Mouse (Mus musculus) stomach, embryonic 14.5 days (tissue): ENCODE data around the gene Catsper3. TPM values are rescaled to one million over a fixed set of nuclear protein-coding genes. Genes with fewer than 3 reads are reported as not detected.

Experiments used
- ATAC-seq: fragments of 200-750 bp; cut with Nextera tagmentation; 2 replicates; pipeline ENCODE4 v1.8.0; 2017; ENCODE audit warnings: low read depth, moderate TSS enrichment; ENCODE audit not compliant: insufficient number of reproducible peaks, insufficient read depth, low FRiP score
- H3K27ac ChIP-seq: fragments of 300-500 bp; sonication (generic); 2 replicates; pipeline ENCODE4 v1.5.1; 2014; ENCODE audit warnings: mild to moderate bottlenecking, low read length, moderate library complexity, mixed read lengths
- H3K27me3 ChIP-seq: fragments of 300-500 bp; sonication (generic); 2 replicates; pipeline ENCODE4 v1.6.1; 2014; ENCODE audit warnings: low read length, control low read depth, mixed read lengths; ENCODE audit not compliant: control insufficient read depth, insufficient read depth
- H3K36me3 ChIP-seq: fragments of 300-500 bp; sonication (generic); 2 replicates; pipeline ENCODE4 v1.6.1; 2014; ENCODE audit warnings: mild to moderate bottlenecking, control low read depth, low read length, moderate library complexity, mixed read lengths; ENCODE audit not compliant: control insufficient read depth, insufficient read depth
- H3K4me1 ChIP-seq: fragments of 300-500 bp; sonication (generic); 2 replicates; pipeline ENCODE4 v1.6.1; 2014; ENCODE audit warnings: low read length, control low read depth, mixed read lengths; ENCODE audit not compliant: control insufficient read depth, insufficient read depth
- H3K4me2 ChIP-seq: fragments of 300-500 bp; sonication (generic); replicated peaks from 2 replicates; pipeline ENCODE4 v1.6.1; 2014; ENCODE audit warnings: low read depth, low read length, control low read depth
- H3K4me3 ChIP-seq: fragments of 300-500 bp; sonication (generic); 2 replicates; pipeline ENCODE4 v1.5.1; 2014; ENCODE audit warnings: low read depth, low read length, control low read depth
- H3K9ac ChIP-seq: fragments of 300-500 bp; sonication (generic); replicated peaks from 2 replicates; pipeline ENCODE4 v1.6.1; 2014; ENCODE audit warnings: low read depth, mild to moderate bottlenecking, control low read depth, low read length, moderate library complexity, mixed read lengths
- H3K9me3 ChIP-seq: fragments of 300-500 bp; sonication (generic); 2 replicates; pipeline ENCODE4 v1.6.1; 2016; ENCODE audit warnings: low read depth, low read length, control low read depth; ENCODE audit not compliant: control insufficient read depth
- WGBS: fragments of 180-500 bp; shearing (Covaris S2); extraction: QIAGEN DNeasy Blood & Tissue Kit; methylation state at CpG from one replicate; pipeline ENCODE4 v1.1.7; 2014; 5-methylcytosine and 5-hydroxymethylcytosine counted together
- polyA plus RNA-seq: library from polyadenylated mRNA; unstranded; fragments of >200 nt; fragmentation: Nextera tagmentation; extraction: Ambion mirVana; gene quantifications from 2 replicates; pipeline ENCODE4 v1.2.1, GENCODE M21; 2014

The Catsper3 gene
- polyA plus RNA-seq = 0.43 TPM in 1 of 2 replicates, not detected in the other

DNA sequence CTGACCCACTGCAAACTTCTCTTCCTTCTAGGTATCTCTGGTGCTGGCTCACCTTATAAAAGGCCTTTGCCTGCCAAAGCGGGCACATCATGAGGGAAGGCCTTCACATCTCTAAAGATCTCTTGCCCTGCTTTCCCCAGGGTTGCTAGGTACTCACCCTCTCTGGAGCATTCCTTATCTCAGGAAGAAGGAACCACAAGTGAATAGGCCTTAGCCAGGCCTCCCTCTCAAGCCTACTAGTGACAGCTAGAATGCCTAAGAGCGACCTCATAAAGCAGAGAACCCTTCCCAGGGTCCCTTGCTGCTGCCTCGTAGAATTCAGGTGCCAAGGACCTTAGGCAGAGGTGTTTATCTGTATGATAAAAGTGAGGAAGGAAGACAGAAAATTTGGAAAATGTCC, at the start of gene Catsper3:
Gene Catsper3 (plus strand): TSS at position 301 of the 400 bp plus-strand sequence.
- no peaks in the 10 kb centered on the region for H3K27me3 ChIP-seq
- ATAC-seq = no peak
- no peaks in the 10 kb centered on the region for H3K36me3 ChIP-seq
- H3K4me2 ChIP-seq = no peak within 1 kb of the TSS
- H3K9ac ChIP-seq = no peak within 1 kb of the TSS
- H3K4me3 ChIP-seq = no peak within 1 kb of the TSS
- no peak within 1 kb of the TSS for H3K27ac ChIP-seq
- H3K9me3 ChIP-seq = no peaks in the 10 kb centered on the region
- 80% methylated on average over 3 of the region's 3 CpGs for WGBS
- no peaks in the 10 kb centered on the region for H3K4me1 ChIP-seq

DNA sequence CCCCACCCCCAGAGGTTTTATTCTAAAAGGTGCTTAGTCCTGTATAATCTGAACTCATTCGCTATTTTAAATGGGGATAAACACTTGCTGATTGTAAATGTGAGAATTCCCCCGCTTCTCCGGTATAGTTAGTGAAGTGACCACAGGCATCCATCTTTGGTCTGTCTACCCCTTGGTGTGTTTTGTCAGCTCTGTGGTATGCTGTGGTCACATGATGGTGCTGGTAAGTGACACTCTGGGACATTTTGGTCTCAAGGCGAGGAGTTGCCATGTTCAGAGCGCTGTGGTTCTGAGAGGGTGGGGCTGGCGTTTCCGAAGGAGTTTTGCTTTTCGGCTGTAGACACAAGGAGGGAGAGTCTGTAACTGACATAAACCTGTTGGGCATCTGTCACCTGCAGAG, 46.5 kb upstream of the Catsper3 start:
- Histone ChIP-seq H3K9ac (no peak overlapping the region), H3K4me1 (no peaks in the 10 kb centered on the region), H3K4me2 (no peak overlapping the region), H3K9me3 (no peaks in the 10 kb centered on the region), H3K27me3 (no peaks in the 10 kb centered on the region), H3K27ac (no peak overlapping the region), H3K36me3 (no peaks in the 10 kb centered on the region), H3K4me3 (no peak overlapping the region)
- no peak for ATAC-seq
- WGBS = 87% methylated on average over 8 of the region's 8 CpGs

DNA sequence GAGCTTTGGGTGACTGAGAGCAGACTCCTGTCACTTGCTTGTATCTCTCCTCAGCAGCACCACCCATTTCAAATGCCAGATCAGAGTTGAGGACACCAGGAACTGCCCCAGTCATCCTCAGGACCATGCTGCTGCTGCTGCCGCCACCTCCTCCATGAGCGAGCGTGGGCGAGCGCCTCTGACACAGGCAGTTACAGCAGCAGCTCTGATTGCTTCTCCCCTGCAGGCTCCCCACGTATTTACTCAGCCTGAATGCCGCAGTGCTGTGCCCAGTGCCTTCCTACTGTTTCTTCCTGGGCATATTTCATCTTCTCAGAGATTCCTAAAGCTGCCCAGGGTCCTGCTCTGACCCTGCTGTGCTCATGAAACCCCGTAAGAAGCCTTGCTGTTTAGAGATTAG, 42.1 kb upstream of the Catsper3 start:
- Histone ChIP-seq H3K4me2 (no peak overlapping the region), H3K27me3 (no peaks in the 10 kb centered on the region), H3K4me1 (no peaks in the 10 kb centered on the region; the same call in 1 of the 2 replicates), H3K27ac (no peak overlapping the region), H3K4me3 (no peak overlapping the region), H3K36me3 (no peaks in the 10 kb centered on the region), H3K9me3 (no peaks in the 10 kb centered on the region), H3K9ac (no peak overlapping the region)
- whole genome bisulfite sequencing = 70% methylated on average over 8 of the region's 8 CpGs
- ATAC-seq = no peak

GRCm38 (mm10) chr13:55754380-55754779, 30.0 kb upstream of the Catsper3 start:
- H3K27me3 ChIP-seq = no peaks in the 10 kb centered on the region
- H3K4me2 ChIP-seq = no peak overlapping the region
- H3K36me3 ChIP-seq = no peaks in the 10 kb centered on the region
- peaks cover 20% of the 10 kb centered on the region for H3K4me1 ChIP-seq
- no peaks in the 10 kb centered on the region for H3K9me3 ChIP-seq
- H3K4me3 ChIP-seq = no peak overlapping the region
- no peak for ATAC-seq
- WGBS = 49% methylated on average over 13 of the region's 13 CpGs
- H3K9ac ChIP-seq = no peak overlapping the region
- no peak overlapping the region for H3K27ac ChIP-seq

- H3K9ac ChIP-seq = no peak overlapping the region
- H3K9me3 ChIP-seq = no peaks in the 10 kb centered on the region
- WGBS = 26% methylated on average over 8 of the region's 8 CpGs
- H3K36me3 ChIP-seq = no peaks in the 10 kb centered on the region
- peak; percentile 61; the same call in 1 of the 2 replicates for ATAC-seq
- peaks cover 26% of the 10 kb centered on the region for H3K4me1 ChIP-seq
- peak overlapping the region; percentile 59 for H3K27ac ChIP-seq
- no peaks in the 10 kb centered on the region for H3K27me3 ChIP-seq
- H3K4me2 ChIP-seq = peak overlapping the region; percentile 24
- no peak overlapping the region for H3K4me3 ChIP-seq
Observed at GRCm38 (mm10) chr13:55756789-55757188, 27.6 kb upstream of the Catsper3 start.

DNA sequence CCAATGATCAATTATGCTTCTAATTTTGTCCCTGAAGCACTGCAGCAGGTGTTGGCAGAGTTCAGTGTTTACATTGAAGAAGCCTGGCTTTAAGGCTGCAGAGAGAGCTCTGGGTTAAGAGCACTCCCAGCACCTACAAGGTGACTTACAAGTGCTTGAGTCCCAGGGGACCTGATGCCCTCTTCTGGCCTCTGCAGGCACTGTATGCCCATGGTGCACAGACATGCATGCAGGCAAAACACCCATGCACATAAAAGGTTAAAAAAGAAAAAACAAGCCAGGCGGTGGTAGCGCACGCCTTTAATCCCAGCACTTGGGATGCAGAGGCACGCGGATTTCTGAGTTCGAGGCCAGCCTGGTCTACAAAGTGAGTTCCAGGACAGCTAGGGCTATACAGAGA, 26.7 kb upstream of the Catsper3 start:
- Histone ChIP-seq H3K9me3 (no peaks in the 10 kb centered on the region), H3K4me1 (peaks cover 26% of the 10 kb centered on the region), H3K4me3 (no peak overlapping the region), H3K36me3 (no peaks in the 10 kb centered on the region), H3K9ac (no peak overlapping the region), H3K27me3 (no peaks in the 10 kb centered on the region), H3K4me2 (no peak overlapping the region), H3K27ac (no peak overlapping the region)
- 78% methylated on average over 6 of the region's 6 CpGs for WGBS
- ATAC-seq = no peak

GRCm38 (mm10) chr13:55760576-55760975, 23.8 kb upstream of the Catsper3 start:
- Histone ChIP-seq H3K27ac (no peak overlapping the region), H3K4me3 (no peak overlapping the region), H3K9ac (no peak overlapping the region), H3K27me3 (no peaks in the 10 kb centered on the region), H3K4me2 (no peak overlapping the region), H3K4me1 (peaks cover 16% of the 10 kb centered on the region), H3K36me3 (no peaks in the 10 kb centered on the region), H3K9me3 (no peaks in the 10 kb centered on the region)
- 72% methylated on average over 10 of the region's 10 CpGs for WGBS
- no peak for ATAC-seq

GRCm38 (mm10) chr13:55761486-55761885, 22.9 kb upstream of the Catsper3 start:
- peaks cover 13% of the 10 kb centered on the region for H3K4me1 ChIP-seq
- no peak overlapping the region for H3K27ac ChIP-seq
- no peaks in the 10 kb centered on the region for H3K36me3 ChIP-seq
- no peak for ATAC-seq
- no peak overlapping the region for H3K4me3 ChIP-seq
- no peaks in the 10 kb centered on the region for H3K27me3 ChIP-seq
- H3K9me3 ChIP-seq = no peaks in the 10 kb centered on the region
- no peak overlapping the region for H3K4me2 ChIP-seq
- 52% methylated on average over 10 of the region's 10 CpGs for WGBS
- no peak overlapping the region for H3K9ac ChIP-seq

GRCm38 (mm10) chr13:55774352-55774751, 10.0 kb upstream of the Catsper3 start:
- Histone ChIP-seq H3K4me1 (no peaks in the 10 kb centered on the region), H3K4me2 (no peak overlapping the region), H3K4me3 (no peak overlapping the region), H3K36me3 (no peaks in the 10 kb centered on the region), H3K9ac (no peak overlapping the region), H3K27ac (no peak overlapping the region), H3K27me3 (no peaks in the 10 kb centered on the region), H3K9me3 (no peaks in the 10 kb centered on the region)
- 85% methylated on average over 7 of the region's 7 CpGs for WGBS
- ATAC-seq = no peak
